Mouse (Mus musculus): ENCODE results near the gene Grpel1. TPM values are rescaled to one million over a fixed set of nuclear protein-coding genes. Genes with fewer than 3 reads are reported as not detected.

Grpel1 gene
- total RNA-seq, 2 experiments from 2014 or later = 30.6 to 39.1 TPM

GRCm38 (mm10) chr5:36489225-36489624 is 24.4 kb downstream of the Grpel1 start:
- peak; percentile 50 for DNase-seq
- intact Hi-C loops (cut with DNase I) = no loop called here
- no peak overlapping the region for H3K27ac ChIP-seq
- H3K4me3 ChIP-seq = no peak overlapping the region
- peak; percentile 64 for TF ChIP-seq CTCF (IDR thresholded peaks at IDR 0.05)

- no peak overlapping the region for H3K4me3 ChIP-seq
- DNase-seq = no peak
- no peak for TF ChIP-seq CTCF (IDR thresholded peaks at IDR 0.05)
- intact Hi-C loops (cut with DNase I) = loop anchor here (5.0 kb wide), 1 partner anchor 37 kb away; no protein-coding TSS in a partner anchor
- H3K27ac ChIP-seq = no peak overlapping the region
Observed at GRCm38 (mm10) chr5:36493919-36494318, 29.1 kb downstream of the Grpel1 start.

GRCm38 (mm10) chr5:36494709-36495108 is 29.9 kb downstream of the Grpel1 start:
- Histone ChIP-seq H3K27ac (no peak overlapping the region), H3K4me3 (no peak overlapping the region)
- no peak for TF ChIP-seq CTCF (IDR thresholded peaks at IDR 0.05)
- intact Hi-C loops (cut with DNase I) = loop anchor here (5.0 kb wide), 1 partner anchor 37 kb away; no protein-coding TSS in a partner anchor
- DNase-seq = no peak

GRCm38 (mm10) chr5:36505235-36505634 is 40.4 kb downstream of the Grpel1 start:
- intact Hi-C loops (cut with DNase I) = no loop called here
- no peak overlapping the region for H3K27ac ChIP-seq
- H3K4me3 ChIP-seq = no peak overlapping the region
- TF ChIP-seq CTCF (IDR thresholded peaks at IDR 0.05) = no peak
- DNase-seq = no peak

GRCm38 (mm10) chr5:36505643-36506042 is 40.8 kb downstream of the Grpel1 start:
- no peak for DNase-seq
- no peak for TF ChIP-seq CTCF (IDR thresholded peaks at IDR 0.05)
- intact Hi-C loops (cut with DNase I) = no loop called here

GRCm38 (mm10) chr5:36508351-36508750 is 43.6 kb downstream of the Grpel1 start:
- intact Hi-C loops (cut with DNase I) = no loop called here
- no peak overlapping the region for H3K4me3 ChIP-seq
- no peak for TF ChIP-seq CTCF (IDR thresholded peaks at IDR 0.05)
- H3K27ac ChIP-seq = no peak overlapping the region
- DNase-seq = no peak

More at GRCm38 (mm10) chr5:36505643-36506042, 40.8 kb downstream of the Grpel1 start:
- Histone ChIP-seq H3K4me3 (no peak overlapping the region), H3K27ac (no peak overlapping the region)

- intact Hi-C loops (cut with DNase I) = no loop called here
Observed at GRCm38 (mm10) chr5:36510956-36511355, 46.2 kb downstream of the Grpel1 start.

GRCm38 (mm10) chr5:36515126-36515525 is 50.3 kb downstream of the Grpel1 start:
- intact Hi-C loops (cut with DNase I) = no loop called here
- no peak for DNase-seq
- H3K4me3 ChIP-seq = no peak overlapping the region
- no peak overlapping the region for H3K27ac ChIP-seq
- no peak for TF ChIP-seq CTCF (IDR thresholded peaks at IDR 0.05)

More at GRCm38 (mm10) chr5:36510956-36511355, 46.2 kb downstream of the Grpel1 start:
- H3K4me3 ChIP-seq = no peak overlapping the region
- H3K27ac ChIP-seq = peak overlapping the region; percentile 75
- DNase-seq = no peak
- TF ChIP-seq CTCF (IDR thresholded peaks at IDR 0.05) = no peak

- no peak overlapping the region for H3K27ac ChIP-seq
- intact Hi-C loops (cut with DNase I) = no loop called here
Observed at GRCm38 (mm10) chr5:36515558-36515957, 50.8 kb downstream of the Grpel1 start.

GRCm38 (mm10) chr5:36517596-36517995 is 52.8 kb downstream of the Grpel1 start:
- DNase-seq = no peak
- intact Hi-C loops (cut with DNase I) = no loop called here
- no peak overlapping the region for H3K27ac ChIP-seq
- no peak overlapping the region for H3K4me3 ChIP-seq
- no peak for TF ChIP-seq CTCF (IDR thresholded peaks at IDR 0.05)

More at GRCm38 (mm10) chr5:36515558-36515957, 50.8 kb downstream of the Grpel1 start:
- H3K4me3 ChIP-seq = no peak overlapping the region
- no peak for DNase-seq
- no peak for TF ChIP-seq CTCF (IDR thresholded peaks at IDR 0.05)

- no peak for TF ChIP-seq CTCF (IDR thresholded peaks at IDR 0.05)
- H3K27ac ChIP-seq = no peak overlapping the region
- H3K4me3 ChIP-seq = no peak overlapping the region
- no peak for DNase-seq
- intact Hi-C loops (cut with DNase I) = no loop called here
Observed at GRCm38 (mm10) chr5:36519751-36520150, 55.0 kb downstream of the Grpel1 start.

- H3K27ac ChIP-seq = no peak overlapping the region
- intact Hi-C loops (cut with DNase I) = no loop called here
- no peak for TF ChIP-seq CTCF (IDR thresholded peaks at IDR 0.05)
- no peak overlapping the region for H3K4me3 ChIP-seq
- no peak for DNase-seq
Observed at GRCm38 (mm10) chr5:36522782-36523181, 58.0 kb downstream of the Grpel1 start.

- no peak overlapping the region for H3K27ac ChIP-seq
- TF ChIP-seq CTCF (IDR thresholded peaks at IDR 0.05) = no peak
Observed at GRCm38 (mm10) chr5:36523219-36523703, 58.5 kb downstream of the Grpel1 start.

More at GRCm38 (mm10) chr5:36523219-36523703, 58.5 kb downstream of the Grpel1 start:
- intact Hi-C loops (cut with DNase I) = no loop called here
- no peak for DNase-seq
- H3K4me3 ChIP-seq = no peak overlapping the region

Other genes with a start within 250 kb of the Grpel1 start
- gene Sorcs2, start 66.9 kb upstream of the Grpel1 start, total RNA-seq (2021) = 1 to 10 TPM in 1 of 2 experiments, under 1 TPM in 1; 0.94 to 2.3 TPM
- gene Tada2b, start 19.3 kb downstream of the Grpel1 start, total RNA-seq (2021) = 10 to 100 TPM; 14.3 to 15.8 TPM
- under 1 TPM in 1 of 2 experiments, not detected in 1; 0.11 TPM for gene Ccdc96, start 19.6 kb downstream of the Grpel1 start, total RNA-seq (2021)
- gene Tbc1d14, start 128.3 kb downstream of the Grpel1 start, total RNA-seq (2021) = 10 to 100 TPM; 14.3 to 16.7 TPM
- 10 to 100 TPM; 86.4 to 98.1 TPM for gene D5Ertd579e, start 231.0 kb downstream of the Grpel1 start, total RNA-seq (2021)

Data from gastrocnemius, adult 2 months (tissue).